Mouse (Mus musculus) MEL (cell line): ENCODE measurements around the gene Dcp1b. TPM values are rescaled to one million over a fixed set of nuclear protein-coding genes. Genes with fewer than 3 reads are reported as not detected.

Experiments
- DNase-seq: peaks from one replicate; pipeline ENCODE4 v3.0.0; 2011; ENCODE audit warnings: low read depth, low spot score
- H3K27ac ChIP-seq: 2 replicates; pipeline ENCODE4 v1.5.1; 2012; ENCODE audit warnings: low read depth, mild to moderate bottlenecking, control low read depth, low read length, moderate library complexity; ENCODE audit not compliant: control insufficient read depth
- H3K27me3 ChIP-seq, 2 experiments: fragments of 150-350 bp in 1 of 2; sonication (generic) in 1 of 2; 2 replicates each; pipeline ENCODE4 v1.6.1; 2012; ENCODE audit warnings: low read length in 2 of 2, mild to moderate bottlenecking in 2 of 2, improper control_type of control experiment in 1 of 2, moderate library complexity in 1 of 2; ENCODE audit not compliant: insufficient read depth in 2 of 2, control insufficient read depth in 1 of 2
- H3K36me3 ChIP-seq, 2 experiments: 2 replicates each; pipeline ENCODE4 v1.6.1; 2012 to 2014; ENCODE audit warnings: low read length in 2 of 2, improper control_type of control experiment in 1 of 2, inconsistent platforms in 1 of 2, mild to moderate bottlenecking in 1 of 2; ENCODE audit not compliant: insufficient read depth in 2 of 2, control insufficient read depth in 1 of 2
- H3K4me1 ChIP-seq, 2 experiments: fragments of 150-350 bp in 1 of 2; sonication (generic) in 1 of 2; 2 replicates each; pipeline ENCODE4 v1.6.1; 2012; ENCODE audit warnings: low read length in 2 of 2, improper control_type of control experiment in 1 of 2, mild to moderate bottlenecking in 1 of 2; ENCODE audit not compliant: insufficient read depth in 2 of 2, control insufficient read depth in 1 of 2
- H3K4me3 ChIP-seq, 2 experiments: fragments of 150-350 bp in 1 of 2; sonication (generic) in 1 of 2; 2 replicates each; pipeline ENCODE4 v1.5.1; 2012; ENCODE audit warnings: low read depth in 2 of 2, low read length in 2 of 2, mild to moderate bottlenecking in 2 of 2, moderate library complexity in 2 of 2, control low read depth in 1 of 2, improper control_type of control experiment in 1 of 2; ENCODE audit not compliant: control insufficient read depth in 1 of 2, insufficient read depth in 1 of 2
- H3K79me2 ChIP-seq: 2 replicates; pipeline ENCODE4 v1.6.1; 2012; ENCODE audit warnings: mild to moderate bottlenecking, low read length, moderate library complexity; ENCODE audit not compliant: control insufficient read depth, poor library complexity, insufficient read depth
- H3K9ac ChIP-seq: 2 replicates; pipeline ENCODE4 v1.6.1; 2012; ENCODE audit warnings: low read depth, mild to moderate bottlenecking, control low read depth, low read length, moderate library complexity; ENCODE audit not compliant: control insufficient read depth, poor library complexity, severe bottlenecking
- H3K9me3 ChIP-seq: fragments of 150-350 bp; sonication (generic); replicated peaks from 2 replicates; pipeline ENCODE4 v1.6.1; 2012; ENCODE audit warnings: mild to moderate bottlenecking, low read length, improper control_type of control experiment, moderate library complexity; ENCODE audit not compliant: insufficient read depth
- BHLHE40 ChIP-seq: IDR thresholded peaks from 2 replicates; pipeline ENCODE4 v1.6.1; 2012; ENCODE audit warnings: low read depth, mild to moderate bottlenecking, inconsistent platforms, low read length, improper control_type of control experiment, borderline replicate concordance
- CHD1 ChIP-seq: IDR thresholded peaks from 2 replicates; pipeline ENCODE4 v1.6.1; 2012; ENCODE audit warnings: low read depth, mild to moderate bottlenecking, inconsistent platforms, low read length, improper control_type of control experiment
- CHD2 ChIP-seq: IDR thresholded peaks from 2 replicates; pipeline ENCODE4 v1.6.1; 2011; ENCODE audit warnings: low read length, improper control_type of control experiment
- CTCF ChIP-seq, 3 experiments: IDR thresholded peaks in 2 of 3; conservative IDR thresholded peaks in 1 of 3; 2 replicates each; pipeline ENCODE4 v1.5.1; 2011 to 2012; ENCODE audit warnings: low read length in 3 of 3, low read depth in 2 of 3, mild to moderate bottlenecking in 2 of 3, improper control_type of control experiment in 1 of 3, inconsistent platforms in 1 of 3, mixed read lengths in 1 of 3, moderate library complexity in 1 of 3; ENCODE audit not compliant: control insufficient read depth in 1 of 3, insufficient read depth in 1 of 3, poor library complexity in 1 of 3, severe bottlenecking in 1 of 3
- E2F4 ChIP-seq: IDR thresholded peaks from 2 replicates; pipeline ENCODE4 v1.6.1; 2011; ENCODE audit warnings: low read depth, low read length, improper control_type of control experiment, borderline replicate concordance
- ELF1 ChIP-seq: IDR thresholded peaks from 2 replicates; pipeline ENCODE4 v1.6.1; 2014; ENCODE audit warnings: low read depth, mild to moderate bottlenecking, inconsistent platforms, low read length, improper control_type of control experiment, moderate library complexity
- EP300 ChIP-seq, 2 experiments: IDR thresholded peaks; 2 replicates each; pipeline ENCODE4 v1.6.1; 2011; ENCODE audit warnings: improper control_type of control experiment in 2 of 2, low read length in 2 of 2, low read depth in 1 of 2, mild to moderate bottlenecking in 1 of 2
- ETS1 ChIP-seq: IDR thresholded peaks from 2 replicates; pipeline ENCODE4 v1.6.1; 2012; ENCODE audit warnings: low read depth, mild to moderate bottlenecking, inconsistent platforms, low read length, improper control_type of control experiment, moderate library complexity
- GATA1 ChIP-seq: IDR thresholded peaks from 2 replicates; pipeline ENCODE4 v1.6.1; 2011; ENCODE audit warnings: low read depth, low read length, improper control_type of control experiment
- HCFC1 ChIP-seq: IDR thresholded peaks from 2 replicates; pipeline ENCODE4 v1.6.1; 2012; ENCODE audit warnings: low read depth, mild to moderate bottlenecking, inconsistent platforms, low read length, improper control_type of control experiment, moderate library complexity
- JUND ChIP-seq: IDR thresholded peaks from 2 replicates; pipeline ENCODE4 v1.6.1; 2011; ENCODE audit warnings: low read depth, mild to moderate bottlenecking, improper control_type of control experiment, low read length
- KAT2A ChIP-seq: conservative IDR thresholded peaks from 2 replicates; pipeline ENCODE4 v1.6.1; 2012; ENCODE audit warnings: low read depth, low read length, improper control_type of control experiment, inconsistent platforms
- MAFK ChIP-seq: IDR thresholded peaks from 2 replicates; pipeline ENCODE4 v1.6.1; 2011; ENCODE audit warnings: low read depth, mild to moderate bottlenecking, low read length, improper control_type of control experiment, borderline replicate concordance
- MAX ChIP-seq: IDR thresholded peaks from 2 replicates; pipeline ENCODE4 v1.6.1; 2011; ENCODE audit warnings: low read length, improper control_type of control experiment
- MAZ ChIP-seq: IDR thresholded peaks from 2 replicates; pipeline ENCODE4 v1.6.1; 2012; ENCODE audit warnings: low read depth, mild to moderate bottlenecking, inconsistent platforms, low read length, improper control_type of control experiment
- MEF2A ChIP-seq: IDR thresholded peaks from 2 replicates; pipeline ENCODE4 v1.6.1; 2014; ENCODE audit warnings: low read depth, mild to moderate bottlenecking, inconsistent platforms, low read length, improper control_type of control experiment; ENCODE audit not compliant: poor library complexity, insufficient replicate concordance, severe bottlenecking; ENCODE audit errors: extremely low read depth
- MXI1 ChIP-seq: IDR thresholded peaks from 2 replicates; pipeline ENCODE4 v1.6.1; 2011; ENCODE audit warnings: mild to moderate bottlenecking, low read depth, low read length, improper control_type of control experiment
- MYB ChIP-seq: IDR thresholded peaks from 2 replicates; pipeline ENCODE4 v1.6.1; 2011; ENCODE audit warnings: mild to moderate bottlenecking, low read depth, low read length, improper control_type of control experiment
- MYC ChIP-seq: IDR thresholded peaks from 2 replicates; pipeline ENCODE4 v1.6.1; 2011; ENCODE audit warnings: low read depth, mild to moderate bottlenecking, low read length, improper control_type of control experiment, moderate library complexity
- NELFE ChIP-seq: IDR thresholded peaks from 2 replicates; pipeline ENCODE4 v1.6.1; 2011; ENCODE audit warnings: low read depth, low read length, improper control_type of control experiment
- NRF1 ChIP-seq: IDR thresholded peaks from 2 replicates; pipeline ENCODE4 v1.6.1; 2014; ENCODE audit warnings: low read depth, mild to moderate bottlenecking, inconsistent platforms, low read length, improper control_type of control experiment, moderate library complexity; ENCODE audit not compliant: poor library complexity, insufficient read depth, severe bottlenecking
- POLR2A ChIP-seq, 2 experiments: IDR thresholded peaks; 2 replicates each; pipeline ENCODE4 v1.6.1; 2011 to 2012; ENCODE audit warnings: low read length in 2 of 2, mild to moderate bottlenecking in 2 of 2, control low read depth in 1 of 2, improper control_type of control experiment in 1 of 2, low read depth in 1 of 2, moderate library complexity in 1 of 2; ENCODE audit not compliant: control insufficient read depth in 1 of 2, insufficient read depth in 1 of 2, poor library complexity in 1 of 2
- POLR2AphosphoS2 ChIP-seq: IDR thresholded peaks from 2 replicates; pipeline ENCODE4 v1.6.1; 2011; ENCODE audit warnings: low read length, improper control_type of control experiment
- POLR2AphosphoS5 ChIP-seq: IDR thresholded peaks from 2 replicates; pipeline ENCODE4 v1.6.1; 2012; ENCODE audit warnings: low read depth, borderline replicate concordance, mild to moderate bottlenecking, inconsistent platforms, low read length, moderate library complexity, mixed read lengths
- RAD21 ChIP-seq: IDR thresholded peaks from 2 replicates; pipeline ENCODE4 v1.6.1; 2011; ENCODE audit warnings: mild to moderate bottlenecking, low read depth, low read length, improper control_type of control experiment
- RCOR1 ChIP-seq: IDR thresholded peaks from 2 replicates; pipeline ENCODE4 v1.6.1; 2012; ENCODE audit warnings: low read depth, mild to moderate bottlenecking, inconsistent platforms, low read length, improper control_type of control experiment
- SIN3A ChIP-seq: IDR thresholded peaks from 2 replicates; pipeline ENCODE4 v1.6.1; 2012; ENCODE audit warnings: low read length, improper control_type of control experiment, inconsistent platforms
- SMC3 ChIP-seq: IDR thresholded peaks from 2 replicates; pipeline ENCODE4 v1.6.1; 2011; ENCODE audit warnings: low read depth, low read length, improper control_type of control experiment
- TCF12 ChIP-seq: IDR thresholded peaks from 2 replicates; pipeline ENCODE4 v1.6.1; 2014; ENCODE audit warnings: low read depth, mild to moderate bottlenecking, inconsistent platforms, low read length, improper control_type of control experiment, moderate library complexity
- UBTF ChIP-seq: IDR thresholded peaks from 2 replicates; pipeline ENCODE4 v1.6.1; 2012; ENCODE audit warnings: low read depth, mild to moderate bottlenecking, inconsistent platforms, low read length, improper control_type of control experiment, moderate library complexity, borderline replicate concordance; ENCODE audit not compliant: insufficient read depth
- USF1 ChIP-seq: IDR thresholded peaks from 2 replicates; pipeline ENCODE4 v1.6.1; 2014; ENCODE audit warnings: low read depth, mild to moderate bottlenecking, inconsistent platforms, low read length, improper control_type of control experiment, moderate library complexity
- ZKSCAN1 ChIP-seq: IDR thresholded peaks from 2 replicates; pipeline ENCODE4 v1.6.1; 2012; ENCODE audit warnings: low read depth, mild to moderate bottlenecking, inconsistent platforms, low read length, improper control_type of control experiment, moderate library complexity
- ZMIZ1 ChIP-seq: IDR thresholded peaks from 2 replicates; pipeline ENCODE4 v1.6.1; 2012; ENCODE audit warnings: low read depth, mild to moderate bottlenecking, inconsistent platforms, low read length, improper control_type of control experiment, moderate library complexity
- ZNF384 ChIP-seq: IDR thresholded peaks from 2 replicates; pipeline ENCODE4 v1.6.1; 2012; ENCODE audit warnings: low read depth, mild to moderate bottlenecking, inconsistent platforms, low read length, improper control_type of control experiment
- polyA plus RNA-seq, 2 experiments: library from polyadenylated mRNA; stranded (reverse) in 1 of 2; unstranded in 1 of 2; fragments of >175 nt in 1 of 2; fragments of >200 nt in 1 of 2; gene quantifications; 2 replicates each; pipeline versions ENCODE4 v1.2.1 to v1.2.4; 2012; ENCODE audit warnings: low replicate concordance in 2 of 2, low read depth in 1 of 2; ENCODE audit not compliant: insufficient read length in 2 of 2, insufficient read depth in 1 of 2, missing spikeins in 1 of 2
- total RNA-seq: library from RNA; depleted of rRNA; stranded (reverse); fragments of 300-350 nt; gene quantifications from 2 replicates; pipeline ENCODE4 v1.2.3, GENCODE M21; 2012; rRNA removed

Dcp1b gene
- total RNA-seq (7.1 and 7.9 TPM in 2 replicates), polyA plus RNA-seq (10 to 100 TPM in 1 of 2 experiments, not detected in 1; 15.7 TPM)

- H3K79me2 ChIP-seq, result peaks cover 7% of the 10 kb centered on the region
- DNase-seq, result peak; percentile 96
- peak within 1 kb of the TSS; percentile 100 for H3K9ac ChIP-seq
- peak within 1 kb of the TSS; percentile 98 for H3K27ac ChIP-seq
- peaks cover 0 to 7% of the 10 kb centered on the region in 2 experiments; a peak in 2 of 4 replicates for H3K4me1 ChIP-seq
- H3K36me3 ChIP-seq, result peaks cover 0 to 9% of the 10 kb centered on the region in 2 experiments; a peak in 2 of 4 replicates
- H3K27me3 ChIP-seq, result no peaks in the 10 kb centered on the region
- H3K4me3 ChIP-seq, result peak within 1 kb of the TSS; percentile 57 to 100
- no peaks in the 10 kb centered on the region for H3K9me3 ChIP-seq
- peak; percentile 42; the same call in 1 of the 2 replicates for TF ChIP-seq GATA1
- TF ChIP-seq NELFE, result no peak; the same call in none of the 2 replicates
- peak; percentile 59; the same call in 1 of the 2 replicates for TF ChIP-seq ZMIZ1
- no peak; the same call in 1 of the 2 replicates for TF ChIP-seq KAT2A
- TF ChIP-seq CHD2, result no peak
- no peak; the same call in 1 of the 2 replicates for TF ChIP-seq RAD21
- TF ChIP-seq TCF12, result peak; percentile 61
- no peak for TF ChIP-seq NRF1
- no peak for TF ChIP-seq POLR2AphosphoS2
- no peak for TF ChIP-seq POLR2AphosphoS5
- peak; percentile 98 for TF ChIP-seq SIN3A
- no peak for TF ChIP-seq ZNF384
- no peak for TF ChIP-seq MAFK
- peak; percentile 70; the same call in 1 of the 2 replicates for TF ChIP-seq MAX
- TF ChIP-seq SMC3, result no peak
- TF ChIP-seq EP300 (IDR thresholded peaks at IDR 0.05; ENCODE audit: low read depth in 1 of 2, low read length in 2 of 2), result no peak
- TF ChIP-seq ETS1, result peak; percentile 26; the same call in 1 of the 2 replicates
- TF ChIP-seq ZKSCAN1, result no peak
- TF ChIP-seq HCFC1, result peak; percentile 91
- TF ChIP-seq MAZ, result peak; percentile 67
- no peak for TF ChIP-seq JUND
- TF ChIP-seq USF1, result no peak
- TF ChIP-seq RCOR1, result no peak
- TF ChIP-seq CHD1, result no peak
- TF ChIP-seq MEF2A, result no peak
- TF ChIP-seq CTCF (IDR thresholded peaks at IDR 0.05 in 2 of 3, conservative IDR thresholded peaks at IDR 0.05 in 1 of 3; ENCODE audit: control insufficient read depth in 1 of 3, insufficient read depth in 1 of 3, low read depth in 2 of 3, low read length in 3 of 3, poor library complexity in 1 of 3, severe bottlenecking in 1 of 3), result peak in 1 of 3 experiments; percentile 2; a peak in 1 of 6 replicates
- TF ChIP-seq E2F4, result no peak; the same call in 1 of the 2 replicates
- TF ChIP-seq POLR2A (IDR thresholded peaks at IDR 0.05; ENCODE audit: control insufficient read depth in 1 of 2, insufficient read depth in 1 of 2, low read depth in 1 of 2, low read length in 2 of 2, poor library complexity in 1 of 2), result peak; percentile 75 to 93; a peak in 2 of 4 replicates
- peak; percentile 98 for TF ChIP-seq ELF1
- no peak for TF ChIP-seq BHLHE40
- TF ChIP-seq UBTF, result no peak
- TF ChIP-seq MYC, result no peak; the same call in 1 of the 2 replicates
- peak; percentile 85 for TF ChIP-seq MXI1
- TF ChIP-seq MYB, result no peak
These were observed at the start of gene Dcp1b for GRCm38 (mm10) chr6:119175078-119175853. Dcp1b (plus strand) TSS chr6:119175253.
